Mouse (Mus musculus) inflammation-experienced regulatory T-cells, adult 6 months (primary cell): ENCODE measurements at regions not wholly inside any gene's neighbourhood (a gene's known extent, or its start where the extent isn't known, plus 50 kb on each side); places are given as distances from the start of the nearest gene placed in this dataset.

Source experiments
- ATAC-seq: one replicate; pipeline ENCODE4 v1.8.0; 2017

GRCm38 (mm10) chr19:14883707-14884421 is 286.0 kb upstream of the Tle4 start:
- no peak for ATAC-seq

- ATAC-seq = no peak
These were observed 283.0 kb upstream of the Tle4 start for GRCm38 (mm10) chr19:14880818-14881217.

DNA sequence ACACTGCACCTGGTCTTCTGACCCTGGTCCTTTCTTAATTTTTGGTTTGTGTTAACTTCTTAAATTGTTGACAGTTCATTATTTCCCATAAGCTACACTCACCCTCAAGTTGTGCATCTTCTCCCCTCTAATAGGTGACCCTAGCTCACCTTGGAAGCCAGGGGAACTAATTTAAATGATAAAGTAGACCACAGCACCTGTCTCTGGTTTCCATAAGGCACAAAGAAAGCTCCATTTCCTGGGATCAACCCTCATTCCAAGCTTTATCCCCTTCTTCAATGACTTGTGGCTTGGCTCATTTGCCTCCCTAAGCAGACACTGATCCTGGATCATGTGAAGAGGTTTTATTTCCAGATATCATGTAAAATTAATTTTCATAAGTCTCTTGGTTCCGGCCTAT is 276.1 kb upstream of the Tle4 start:
- ATAC-seq = no peak

DNA sequence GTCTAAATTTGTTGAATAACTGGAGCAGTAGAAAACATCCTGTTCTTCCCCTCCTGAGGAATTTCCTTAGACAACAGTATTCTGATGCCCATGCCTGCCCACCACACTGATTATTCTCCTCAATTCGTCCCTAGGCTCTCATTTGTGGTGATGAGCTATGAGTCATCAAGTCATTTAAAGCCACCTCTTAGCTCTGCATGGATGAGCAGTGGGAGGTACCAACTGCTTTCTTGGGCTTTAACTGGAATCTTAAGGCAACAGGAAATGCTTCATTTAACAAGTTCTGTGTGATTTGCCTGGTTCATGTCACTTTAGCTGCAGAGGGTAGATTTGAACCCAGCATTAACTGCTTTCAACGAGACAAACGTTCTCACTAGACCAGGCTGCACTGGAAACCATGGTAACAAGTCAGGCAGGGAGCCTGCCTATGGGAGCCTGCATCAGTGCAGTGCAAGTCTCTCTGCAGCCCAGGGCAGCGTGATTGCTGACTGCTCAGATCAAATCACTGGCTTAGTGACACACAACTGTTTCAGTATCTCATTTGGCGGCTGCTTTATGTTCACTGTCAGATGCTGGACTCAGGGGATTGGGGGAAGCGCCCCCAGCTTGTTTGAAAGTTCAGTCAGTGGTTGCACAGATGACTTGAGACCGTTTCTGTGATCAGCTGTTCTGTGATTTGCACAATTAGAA is 273.5 kb upstream of the Tle4 start:
- ATAC-seq = no peak

DNA sequence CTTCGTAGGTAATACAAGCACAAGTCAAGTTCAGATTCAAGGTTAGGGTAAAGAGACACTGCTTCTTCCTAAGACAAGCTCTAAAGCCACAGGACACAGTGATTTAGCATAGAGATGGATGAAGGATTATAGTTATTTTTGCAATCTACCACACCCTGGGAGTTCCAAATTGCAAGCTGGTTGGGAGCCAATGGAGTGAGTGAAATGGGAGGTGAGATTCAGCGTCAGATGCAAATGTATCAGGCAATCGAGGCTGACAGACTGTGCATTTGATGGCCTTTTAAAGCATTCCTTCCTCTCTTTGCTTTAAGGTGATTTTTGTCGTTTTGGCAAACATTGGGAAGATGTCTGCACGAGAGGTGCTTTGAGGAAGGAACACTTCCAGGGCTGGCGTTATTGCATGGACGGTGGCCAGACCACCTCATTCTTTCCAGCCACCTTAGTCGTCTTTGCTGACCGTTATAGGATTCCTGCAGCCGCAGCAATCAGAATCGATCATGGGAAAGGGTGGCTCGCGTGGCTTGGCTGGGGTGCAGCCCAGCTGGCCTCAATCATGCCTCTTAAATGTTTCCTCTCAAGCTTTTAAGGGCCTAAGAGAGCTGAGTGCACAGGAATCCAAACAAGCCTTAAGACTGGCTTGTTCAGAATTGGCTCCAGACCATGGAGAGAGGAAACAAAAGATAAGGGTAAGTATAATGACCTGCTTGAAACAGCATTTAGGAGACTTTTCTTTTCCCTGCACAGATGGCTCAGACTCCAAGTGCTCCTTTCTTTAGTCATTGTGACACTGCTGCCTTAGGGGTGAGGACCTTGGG is 265.0 kb upstream of the Tle4 start:
- no peak for ATAC-seq

GRCm38 (mm10) chr19:14855036-14855435 is 257.2 kb upstream of the Tle4 start:
- no peak for ATAC-seq

DNA sequence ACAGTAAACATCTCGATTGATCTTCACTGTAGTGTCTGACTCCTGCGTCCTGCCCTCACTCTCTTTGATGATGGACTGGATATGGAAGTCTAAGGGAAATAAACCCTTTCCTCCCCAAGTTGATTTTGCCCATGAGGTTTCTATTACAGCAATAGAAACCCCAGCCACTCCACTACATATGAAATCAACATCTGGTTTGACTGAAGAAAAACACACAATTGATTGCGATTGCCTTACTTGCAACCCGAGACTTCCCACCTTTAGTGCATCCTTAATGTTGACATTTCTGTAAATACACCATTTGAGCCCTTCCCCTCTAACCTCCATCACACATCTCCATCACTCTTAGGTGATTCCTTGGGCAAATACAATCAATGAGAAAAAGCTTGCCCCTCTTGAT is 255.6 kb upstream of the Tle4 start:
- no peak for ATAC-seq

DNA sequence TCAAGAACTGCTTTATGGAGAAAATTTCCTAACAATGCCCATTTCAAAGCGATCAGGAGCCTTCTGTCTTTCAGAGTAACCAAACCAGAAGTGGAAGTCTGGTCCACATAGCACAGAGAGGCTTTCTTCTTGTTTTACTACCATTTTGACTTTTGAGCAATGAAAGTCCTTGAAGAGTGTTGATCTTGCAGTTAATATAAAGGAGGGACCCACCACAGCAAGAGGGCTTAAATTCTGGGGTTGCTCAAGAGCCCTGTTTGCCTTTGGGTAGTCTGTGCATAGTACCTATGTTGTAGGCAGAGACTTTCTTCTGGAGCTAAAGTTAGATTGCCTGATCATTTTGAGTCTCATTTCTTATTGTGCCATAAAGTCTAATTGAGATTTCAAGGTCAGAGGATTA is 251.7 kb upstream of the Tle4 start:
- ATAC-seq = no peak

- no peak for ATAC-seq
These were observed 249.3 kb upstream of the Tle4 start for GRCm38 (mm10) chr19:14847120-14847519.

DNA sequence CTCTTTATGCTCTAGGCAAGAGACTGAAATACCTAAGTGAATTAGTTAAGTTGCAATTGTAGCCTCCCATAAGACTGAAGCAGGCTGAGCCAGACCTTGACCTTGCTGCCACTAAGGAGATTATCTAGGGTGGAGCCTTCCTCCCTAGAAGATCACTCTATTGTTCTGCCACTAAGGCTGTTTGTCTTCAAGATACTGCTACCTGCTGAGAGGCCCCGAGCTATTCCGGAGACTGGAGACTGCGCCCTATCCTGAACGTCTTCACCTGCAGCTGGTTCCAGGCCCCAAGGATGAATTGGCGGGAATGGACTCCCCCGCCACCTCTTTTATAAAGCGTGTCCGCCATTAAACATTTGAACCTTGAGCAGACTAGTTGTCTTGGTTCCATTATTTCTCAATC is 237.8 kb upstream of the Tle4 start:
- no peak for ATAC-seq

GRCm38 (mm10) chr19:14816354-14816753 is 218.5 kb upstream of the Tle4 start:
- no peak for ATAC-seq

GRCm38 (mm10) chr19:14806787-14807186 is 208.9 kb upstream of the Tle4 start:
- ATAC-seq = no peak

DNA sequence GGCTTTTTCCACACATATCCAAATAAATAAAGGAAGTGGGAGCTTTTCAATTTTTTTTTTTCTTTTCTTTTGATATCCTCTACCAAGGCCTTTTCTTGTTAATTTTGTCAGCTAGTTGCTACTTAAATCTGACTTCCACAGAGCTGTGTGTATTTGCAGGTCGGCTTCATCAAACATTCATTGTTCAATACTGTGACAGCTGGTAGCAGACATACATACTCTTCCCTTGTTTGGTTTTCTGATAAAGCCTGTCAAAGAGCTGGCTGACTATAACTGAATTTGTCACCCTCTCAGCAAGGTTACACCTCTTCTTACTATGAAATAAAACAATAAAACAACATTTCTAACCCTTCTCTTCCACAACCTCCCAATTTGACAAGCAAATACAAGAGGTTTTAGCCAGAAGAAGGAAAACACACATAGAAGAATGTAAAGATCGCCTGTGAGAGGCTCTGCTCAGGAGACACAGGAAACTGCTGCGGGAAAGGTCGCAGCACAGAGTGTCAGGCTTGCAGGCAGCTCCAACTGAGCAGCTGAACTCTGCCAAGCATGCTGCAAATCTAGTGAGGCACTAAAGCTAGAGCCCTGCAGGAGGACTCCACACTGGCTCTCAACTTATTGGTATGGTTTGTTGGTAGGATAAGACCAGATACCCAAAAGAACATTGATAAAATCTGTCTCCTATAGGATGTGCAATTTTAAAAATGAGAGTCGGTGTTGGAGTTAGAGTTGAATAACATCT is 205.2 kb upstream of the Tle4 start:
- ATAC-seq = no peak

- ATAC-seq = no peak
These were observed 203.8 kb upstream of the Tle4 start for GRCm38 (mm10) chr19:14801669-14802068.

- no peak for ATAC-seq
These were observed 201.2 kb upstream of the Tle4 start for GRCm38 (mm10) chr19:14799002-14799401.

DNA sequence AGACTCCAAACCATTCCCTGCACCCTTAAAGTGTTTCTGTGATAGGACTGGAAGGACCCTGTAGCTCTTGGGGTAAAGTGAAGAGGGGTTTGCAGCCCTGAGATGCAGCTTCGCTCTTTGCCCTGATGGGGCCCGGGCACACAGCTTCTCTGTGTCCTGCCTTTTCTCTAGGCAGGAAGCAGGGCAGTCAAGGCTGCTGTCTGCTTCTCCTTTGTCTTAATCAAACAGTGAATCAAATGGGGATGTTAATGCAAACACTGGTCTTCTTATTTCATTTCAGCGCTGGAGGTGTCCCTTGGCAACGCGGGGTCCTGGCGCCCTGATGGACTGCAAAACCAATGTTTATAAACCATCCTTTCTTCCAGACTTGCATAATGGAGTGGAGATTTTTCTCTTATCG is 200.6 kb upstream of the Tle4 start:
- no peak for ATAC-seq

DNA sequence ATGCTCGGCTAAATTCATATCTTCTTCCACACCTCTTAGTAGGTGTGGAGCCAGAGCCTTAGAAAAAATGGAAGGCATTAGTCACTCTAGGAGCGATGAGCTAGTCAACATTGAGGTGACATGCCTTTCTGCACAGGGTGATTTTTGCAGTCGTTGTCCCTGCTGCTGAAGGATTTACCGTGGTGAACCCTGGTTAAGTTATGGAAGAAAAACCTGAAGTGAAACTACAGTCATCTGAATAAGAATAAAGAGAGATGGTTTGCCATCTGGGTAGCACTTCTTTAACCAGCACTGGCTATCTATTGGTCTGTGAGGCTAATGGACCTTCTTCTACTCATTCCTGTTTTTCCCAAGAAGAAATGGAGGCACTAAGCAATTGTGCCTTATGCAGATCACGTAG is 198.1 kb upstream of the Tle4 start:
- no peak for ATAC-seq

DNA sequence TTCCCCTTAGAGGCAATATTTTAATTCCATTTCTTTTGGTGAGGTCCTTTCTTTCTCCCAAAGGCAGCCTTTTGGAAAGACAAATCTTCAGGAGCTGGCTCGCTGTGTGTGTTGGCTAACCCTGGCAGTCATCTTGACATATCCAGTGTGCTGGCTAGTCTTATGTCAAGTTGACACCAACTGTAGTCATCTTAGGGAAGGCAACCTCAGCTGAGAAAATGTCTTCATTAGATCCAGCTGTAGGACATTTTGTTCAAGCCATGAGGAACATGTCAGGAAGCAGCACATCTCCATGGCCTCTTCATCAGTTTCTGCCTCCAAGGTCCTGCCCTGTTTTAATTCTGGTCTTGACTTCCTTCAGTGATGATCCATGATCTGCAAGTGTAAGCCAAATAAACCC is 192.1 kb upstream of the Tle4 start:
- no peak for ATAC-seq

DNA sequence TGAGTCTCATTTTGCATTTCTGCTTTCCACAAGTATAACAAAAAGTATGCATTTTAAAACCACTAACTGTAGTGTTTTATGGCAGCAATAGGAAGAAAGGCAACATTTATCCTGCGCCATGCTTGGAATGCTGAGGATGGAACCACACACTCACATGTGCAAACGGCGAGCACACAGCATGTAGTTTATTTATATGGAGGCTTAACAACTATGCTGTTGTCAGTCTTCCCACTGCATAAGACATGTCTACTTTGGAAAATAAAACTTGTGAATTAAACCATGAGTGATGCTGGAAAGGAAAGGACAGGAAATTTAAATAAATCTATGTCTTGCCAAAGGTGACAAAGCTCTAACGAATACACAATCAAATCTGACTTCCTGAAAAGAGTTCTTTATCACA is 190.8 kb upstream of the Tle4 start:
- no peak for ATAC-seq

- no peak for ATAC-seq
These were observed 189.0 kb upstream of the Tle4 start for GRCm38 (mm10) chr19:14786868-14787267.

GRCm38 (mm10) chr19:14785661-14786060 is 187.8 kb upstream of the Tle4 start:
- no peak for ATAC-seq

DNA sequence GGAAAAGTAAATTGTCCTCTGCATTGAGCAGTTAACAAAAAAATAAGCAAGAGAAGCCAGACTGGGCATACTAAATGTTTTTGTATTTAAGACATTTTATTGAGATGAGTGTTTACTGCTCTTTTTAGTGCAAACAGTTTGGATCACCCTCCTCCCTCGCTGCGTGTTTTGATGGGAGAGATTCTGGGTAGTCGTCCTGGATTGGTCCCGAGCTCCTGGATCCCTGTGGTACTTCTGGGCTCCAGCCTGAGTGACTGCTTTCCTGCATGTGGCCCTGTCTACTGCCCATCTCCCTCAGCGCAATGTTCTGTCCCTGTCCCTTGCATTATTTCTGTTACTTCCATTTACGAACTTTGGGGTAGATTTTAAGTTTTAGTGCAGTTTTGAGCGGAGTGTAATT is 179.9 kb upstream of the Tle4 start:
- no peak for ATAC-seq

- ATAC-seq = no peak
These were observed 179.3 kb upstream of the Tle4 start for GRCm38 (mm10) chr19:14777198-14777597.
